Mouse (Mus musculus) heart, embryonic 14.5 days (tissue): Measurements from ENCODE around the gene Apoa2. TPM values are rescaled to one million over a fixed set of nuclear protein-coding genes. Genes with fewer than 3 reads are reported as not detected.

Experiments used
- ATAC-seq: fragments of 200-750 bp; cut with Nextera tagmentation; 2 replicates; pipeline ENCODE4 v1.8.0; 2017; ENCODE audit warnings: low read depth, moderate TSS enrichment; ENCODE audit not compliant: insufficient number of reproducible peaks, insufficient read depth, low FRiP score
- H3K27ac ChIP-seq, 2 experiments: fragments of 200-500 bp in 1 of 2; fragments of 300-500 bp in 1 of 2; sonication (generic) in 1 of 2; replicated peaks in 1 of 2; 2 replicates each; pipeline ENCODE4 v1.5.1; 2012 to 2014; ENCODE audit warnings: low read depth in 2 of 2, low read length in 2 of 2, control low read depth in 1 of 2, mild to moderate bottlenecking in 1 of 2, mixed read lengths in 1 of 2; ENCODE audit not compliant: control insufficient read depth in 1 of 2, insufficient read depth in 1 of 2
- H3K27me3 ChIP-seq: fragments of 300-500 bp; sonication (generic); 2 replicates; pipeline ENCODE4 v1.6.1; 2014; ENCODE audit warnings: mild to moderate bottlenecking, low read length, control low read depth; ENCODE audit not compliant: control insufficient read depth, insufficient read depth
- H3K36me3 ChIP-seq: fragments of 300-500 bp; sonication (generic); 2 replicates; pipeline ENCODE4 v1.6.1; 2014; ENCODE audit warnings: mild to moderate bottlenecking, control low read depth, low read length, mixed read lengths; ENCODE audit not compliant: control insufficient read depth, insufficient read depth
- H3K4me1 ChIP-seq, 2 experiments: fragments of 200-500 bp in 1 of 2; fragments of 300-500 bp in 1 of 2; sonication (generic) in 1 of 2; 2 replicates each; pipeline ENCODE4 v1.6.1; 2012 to 2014; ENCODE audit warnings: low read length in 2 of 2, control low read depth in 1 of 2, mixed read lengths in 1 of 2; ENCODE audit not compliant: control insufficient read depth in 2 of 2, insufficient read depth in 2 of 2
- H3K4me2 ChIP-seq: fragments of 300-500 bp; sonication (generic); 2 replicates; pipeline ENCODE4 v1.6.1; 2014; ENCODE audit warnings: mild to moderate bottlenecking, low read length
- H3K4me3 ChIP-seq, 2 experiments: fragments of 200-500 bp in 1 of 2; fragments of 300-500 bp in 1 of 2; sonication (generic) in 1 of 2; 2 replicates each; pipeline ENCODE4 v1.5.1; 2012 to 2014; ENCODE audit warnings: low read length in 2 of 2, mild to moderate bottlenecking in 2 of 2, control low read depth in 1 of 2, low read depth in 1 of 2, moderate library complexity in 1 of 2; ENCODE audit not compliant: control insufficient read depth in 1 of 2, insufficient read depth in 1 of 2
- H3K9ac ChIP-seq: fragments of 300-500 bp; sonication (generic); 2 replicates; pipeline ENCODE4 v1.6.1; 2014; ENCODE audit warnings: mild to moderate bottlenecking, low read length
- H3K9me3 ChIP-seq: fragments of 300-500 bp; sonication (generic); 2 replicates; pipeline ENCODE4 v1.6.1; 2016; ENCODE audit warnings: low read length, control low read depth; ENCODE audit not compliant: control insufficient read depth
- WGBS: fragments of 180-500 bp; shearing (Covaris S2); extraction: QIAGEN DNeasy Blood & Tissue Kit; methylation state at CpG from one replicate; pipeline ENCODE4 v1.1.7; 2014; 5-methylcytosine and 5-hydroxymethylcytosine counted together
- polyA plus RNA-seq: library from polyadenylated mRNA; unstranded; fragments of >200 nt; fragmentation: Nextera tagmentation; extraction: Ambion mirVana; gene quantifications from 2 replicates; pipeline ENCODE4 v1.2.1, GENCODE M21; 2014

Gene Apoa2
- polyA plus RNA-seq, 1 experiment from 2014 or later: 5.3 TPM

GRCm38 (mm10) chr1:171272086-171272485, 47.2 kb downstream of the Apoa2 start:
- H3K9ac ChIP-seq: no peak overlapping the region
- H3K27ac ChIP-seq: no peak overlapping the region

GRCm38 (mm10) chr1:171274171-171274570, 49.3 kb downstream of the Apoa2 start:
- Histone ChIP-seq H3K9me3 (no peaks in the 10 kb centered on the region), H3K4me2 (no peak overlapping the region), H3K27me3 (no peaks in the 10 kb centered on the region), H3K4me3 (no peak overlapping the region), H3K27ac (no peak overlapping the region), H3K36me3 (peaks cover 67% of the 10 kb centered on the region), H3K4me1 (peaks cover 6 to 17% of the 10 kb centered on the region in 2 experiments; a peak in 3 of 4 replicates), H3K9ac (no peak overlapping the region)
- ATAC-seq: no peak
- WGBS: 87% methylated on average over 12 of the region's 12 CpGs

More at GRCm38 (mm10) chr1:171272086-171272485, 47.2 kb downstream of the Apoa2 start:
- H3K27me3 ChIP-seq: no peaks in the 10 kb centered on the region
- peaks cover 6 to 17% of the 10 kb centered on the region in 2 experiments; a peak in 3 of 4 replicates for H3K4me1 ChIP-seq
- peak overlapping the region; percentile 82 for H3K4me2 ChIP-seq
- no peaks in the 10 kb centered on the region for H3K9me3 ChIP-seq
- ATAC-seq: no peak
- 84% methylated on average over 3 of the region's 3 CpGs for WGBS
- H3K4me3 ChIP-seq: no peak overlapping the region
- H3K36me3 ChIP-seq: peaks cover 49% of the 10 kb centered on the region

GRCm38 (mm10) chr1:171275144-171275734, 50.4 kb downstream of the Apoa2 start:
- Histone ChIP-seq H3K4me2 (no peak overlapping the region), H3K4me3 (no peak overlapping the region), H3K36me3 (peaks cover 67% of the 10 kb centered on the region), H3K9me3 (no peaks in the 10 kb centered on the region), H3K9ac (no peak overlapping the region), H3K27ac (no peak overlapping the region), H3K4me1 (peaks cover 11 to 21% of the 10 kb centered on the region in 2 experiments), H3K27me3 (no peaks in the 10 kb centered on the region)
- WGBS: 88% methylated on average over 11 of the region's 11 CpGs
- no peak for ATAC-seq

Other genes starting within 250 kb of the Apoa2 start
- gene Fcgr2b, start 248.5 kb upstream of the Apoa2 start, polyA plus RNA-seq: 0.82 and 1.1 TPM in 2 replicates
- gene Fcgr4, start 206.1 kb upstream of the Apoa2 start, polyA plus RNA-seq: 1.0 and 1.5 TPM in 2 replicates
- 9.7 and 9.8 TPM in 2 replicates for gene Fcgr3, start 160.1 kb upstream of the Apoa2 start, polyA plus RNA-seq
- gene Cfap126, start 111.1 kb upstream of the Apoa2 start, polyA plus RNA-seq: 3.0 and 4.7 TPM in 2 replicates
- gene Sdhc, start 74.5 kb upstream of the Apoa2 start, polyA plus RNA-seq: 622 and 642 TPM in 2 replicates
- gene Mpz, start 74.3 kb upstream of the Apoa2 start, polyA plus RNA-seq: not detected in 2 replicates
- 58.8 TPM in 2 replicates for gene Pcp4l1, start 28.8 kb upstream of the Apoa2 start, polyA plus RNA-seq
- gene Nr1i3, start 11.1 kb upstream of the Apoa2 start, polyA plus RNA-seq: 0.28 and 0.32 TPM in 2 replicates
- 54.2 and 58.4 TPM in 2 replicates for gene Tomm40l, start 2.5 kb upstream of the Apoa2 start, polyA plus RNA-seq
- gene Fcer1g, start 9.3 kb downstream of the Apoa2 start, polyA plus RNA-seq: 30.1 and 37.7 TPM in 2 replicates
- gene Adamts4, start 25.4 kb downstream of the Apoa2 start, polyA plus RNA-seq: 2.8 and 3.0 TPM in 2 replicates
- gene Ndufs2, start 26.3 kb downstream of the Apoa2 start, polyA plus RNA-seq: 541 and 561 TPM in 2 replicates
- 52.8 and 55.6 TPM in 2 replicates for gene B4galt3, start 45.3 kb downstream of the Apoa2 start, polyA plus RNA-seq
- 42.9 and 44.8 TPM in 2 replicates for gene Ppox, start 56.1 kb downstream of the Apoa2 start, polyA plus RNA-seq
- 43.2 and 45.5 TPM in 2 replicates for gene Usp21, start 62.9 kb downstream of the Apoa2 start, polyA plus RNA-seq
- 96.0 and 111 TPM in 2 replicates for gene Ufc1, start 70.0 kb downstream of the Apoa2 start, polyA plus RNA-seq
- 31.4 and 42.4 TPM in 2 replicates for gene Dedd, start 104.1 kb downstream of the Apoa2 start, polyA plus RNA-seq
- gene Nit1, start 120.6 kb downstream of the Apoa2 start, polyA plus RNA-seq: 28.4 and 31.8 TPM in 2 replicates
- gene Pfdn2, start 120.6 kb downstream of the Apoa2 start, polyA plus RNA-seq: 34.3 and 42.2 TPM in 2 replicates
- 0.63 and 1.0 TPM in 2 replicates for gene Klhdc9, start 135.7 kb downstream of the Apoa2 start, polyA plus RNA-seq
- 0.12 TPM in 1 of 2 replicates, not detected in the other for gene Nectin4, start 145.0 kb downstream of the Apoa2 start, polyA plus RNA-seq
- gene Arhgap30, start 163.9 kb downstream of the Apoa2 start, polyA plus RNA-seq: 0.54 and 0.62 TPM in 2 replicates
- gene Usf1, start 186.3 kb downstream of the Apoa2 start, polyA plus RNA-seq: 46.7 and 58.5 TPM in 2 replicates
- 1.5 and 2.1 TPM in 2 replicates for gene Tstd1, start 193.8 kb downstream of the Apoa2 start, polyA plus RNA-seq
- 70.9 and 74.7 TPM in 2 replicates for gene F11r, start 212.5 kb downstream of the Apoa2 start, polyA plus RNA-seq